Mouse (Mus musculus) lung, postnatal 0 days (tissue): ENCODE data around the gene Cacna2d1.
A peak's percentile ranks its signal among the peaks of the same experiment; 100 is the strongest.

ENCODE experiments used
- CTCF ChIP-seq: IDR thresholded peaks from 2 replicates; pipeline ENCODE4 v1.5.1; 2016; ENCODE audit warnings: antibody characterized with exemption, mild to moderate bottlenecking
- EP300 ChIP-seq: IDR thresholded peaks from 2 replicates; pipeline ENCODE4 v1.6.1; 2016; ENCODE audit warnings: antibody characterized with exemption, mild to moderate bottlenecking, control low read depth

GRCm38 (mm10) chr5:16047452-16048191 lies 113.1 kb downstream of the Cacna2d1 start:
- TF ChIP-seq CTCF, result no peak
- peak; percentile 54; the same call in 1 of the 2 replicates for TF ChIP-seq EP300
